Mouse (Mus musculus): ENCODE measurements around the gene Macrod2.

- TF ChIP-seq EP300 (IDR thresholded peaks at IDR 0.05; ENCODE audit: low read depth): no peak
- no peak for TF ChIP-seq CTCF (IDR thresholded peaks at IDR 0.05; ENCODE audit: low read depth)
Measured at GRCm38 (mm10) chr2:140667261-140668047, 272.3 kb downstream of the Macrod2 start.
